Mouse (Mus musculus) kidney, adult 2 months (tissue): ENCODE measurements at regions not wholly inside any gene's neighbourhood (a gene's known extent, or its start where the extent isn't known, plus 50 kb on each side); places are given as distances from the start of the nearest gene placed in this dataset.

Experiments used
- DNase-seq: peaks from one replicate; pipeline ENCODE4 v3.0.0; 2021
- H3K27ac ChIP-seq: fragments of 200-500 bp; 2 replicates; pipeline ENCODE4 v1.5.1; 2012; ENCODE audit warnings: low read depth, low read length, control low read depth, inconsistent platforms; ENCODE audit not compliant: insufficient read depth
- H3K27me3 ChIP-seq: fragments of 200-500 bp; replicated peaks from 2 replicates; pipeline ENCODE4 v1.6.1; 2012; ENCODE audit warnings: mild to moderate bottlenecking, moderate library complexity, low read length, inconsistent platforms; ENCODE audit not compliant: control insufficient read depth, insufficient read depth
- H3K36me3 ChIP-seq: fragments of 200-500 bp; 2 replicates; pipeline ENCODE4 v1.6.1; 2012; ENCODE audit warnings: mild to moderate bottlenecking, moderate library complexity, low read length, inconsistent platforms; ENCODE audit not compliant: control insufficient read depth, insufficient read depth
- H3K4me1 ChIP-seq: fragments of 200-500 bp; 2 replicates; pipeline ENCODE4 v1.6.1; 2011; ENCODE audit warnings: low read length; ENCODE audit not compliant: control insufficient read depth, insufficient read depth
- H3K4me3 ChIP-seq: fragments of 200-500 bp; 2 replicates; pipeline ENCODE4 v1.5.1; 2011; ENCODE audit warnings: mild to moderate bottlenecking, low read depth, low read length, control low read depth; ENCODE audit not compliant: insufficient read depth
- CTCF ChIP-seq: fragments of 200-500 bp; conservative IDR thresholded peaks from 2 replicates; pipeline ENCODE4 v1.5.1; 2011; ENCODE audit warnings: low read depth, mild to moderate bottlenecking, control low read depth, low read length, moderate library complexity, mixed read lengths; ENCODE audit not compliant: insufficient read depth, insufficient read length
- POLR2A ChIP-seq: fragments of 200-500 bp; IDR thresholded peaks from one replicate; pipeline ENCODE4 v1.6.1; 2011; ENCODE audit warnings: low read depth, low read length, control low read depth
- WGBS: fragments of 180-500 bp; shearing (Covaris S2); methylation state at CpG from one replicate; pipeline ENCODE4 v1.1.7; 2018; 5-methylcytosine and 5-hydroxymethylcytosine counted together

- Histone ChIP-seq H3K4me1 (no peaks in the 10 kb centered on the region), H3K27me3 (no peaks in the 10 kb centered on the region), H3K27ac (no peak overlapping the region), H3K36me3 (no peaks in the 10 kb centered on the region), H3K4me3 (no peak overlapping the region)
- no peak for TF ChIP-seq CTCF
- no peak for TF ChIP-seq POLR2A
- DNase-seq, result no peak
These were observed 676.5 kb upstream of the Ptbp2 start for GRCm38 (mm10) chr3:120460717-120461116.

GRCm38 (mm10) chr3:120457912-120458311 is 673.6 kb upstream of the Ptbp2 start:
- H3K36me3 ChIP-seq, result no peaks in the 10 kb centered on the region
- 64% methylated on average over 7 of the region's 7 CpGs for WGBS
- H3K4me3 ChIP-seq, result no peak overlapping the region
- H3K27ac ChIP-seq, result no peak overlapping the region
- TF ChIP-seq CTCF, result no peak
- no peak for TF ChIP-seq POLR2A
- DNase-seq, result no peak
- H3K27me3 ChIP-seq, result no peaks in the 10 kb centered on the region
- H3K4me1 ChIP-seq, result no peaks in the 10 kb centered on the region

GRCm38 (mm10) chr3:120441127-120441526 is 656.9 kb upstream of the Ptbp2 start:
- Histone ChIP-seq H3K36me3 (no peaks in the 10 kb centered on the region), H3K4me3 (no peak overlapping the region), H3K27ac (no peak overlapping the region), H3K4me1 (no peaks in the 10 kb centered on the region), H3K27me3 (no peaks in the 10 kb centered on the region)
- 51% methylated on average over 4 of the region's 4 CpGs for WGBS
- no peak for TF ChIP-seq POLR2A
- TF ChIP-seq CTCF, result no peak
- DNase-seq, result no peak

- Histone ChIP-seq H3K27ac (no peak overlapping the region), H3K4me3 (no peak overlapping the region), H3K27me3 (no peaks in the 10 kb centered on the region), H3K4me1 (no peaks in the 10 kb centered on the region), H3K36me3 (no peaks in the 10 kb centered on the region)
- TF ChIP-seq CTCF (no peak), POLR2A (no peak)
- WGBS, result 72% methylated on average over 2 of the region's 2 CpGs
- no peak for DNase-seq
These were observed 646.0 kb upstream of the Ptbp2 start for GRCm38 (mm10) chr3:120430285-120430684.

GRCm38 (mm10) chr3:120416634-120417033 is 632.4 kb upstream of the Ptbp2 start:
- no peak for TF ChIP-seq CTCF
- no peak for TF ChIP-seq POLR2A
- Histone ChIP-seq H3K36me3 (no peaks in the 10 kb centered on the region), H3K27ac (no peak overlapping the region), H3K27me3 (no peaks in the 10 kb centered on the region), H3K4me1 (no peaks in the 10 kb centered on the region), H3K4me3 (no peak overlapping the region)
- 30% methylated on average over 3 of the region's 3 CpGs for WGBS
- DNase-seq, result no peak

GRCm38 (mm10) chr3:120375688-120376289 is 591.5 kb upstream of the Ptbp2 start:
- no peak overlapping the region for H3K27ac ChIP-seq
- DNase-seq, result no peak
- no peaks in the 10 kb centered on the region for H3K27me3 ChIP-seq

GRCm38 (mm10) chr3:120342747-120343377 is 558.6 kb upstream of the Ptbp2 start:
- TF ChIP-seq POLR2A (no peak), CTCF (no peak)
- Histone ChIP-seq H3K4me1 (no peaks in the 10 kb centered on the region), H3K4me3 (no peak overlapping the region), H3K36me3 (no peaks in the 10 kb centered on the region), H3K27me3 (no peaks in the 10 kb centered on the region), H3K27ac (no peak overlapping the region)
- DNase-seq, result no peak
- 76% methylated on average over 4 of the region's 4 CpGs for WGBS

More at GRCm38 (mm10) chr3:120375688-120376289, 591.5 kb upstream of the Ptbp2 start:
- H3K36me3 ChIP-seq, result no peaks in the 10 kb centered on the region
- H3K4me3 ChIP-seq, result no peak overlapping the region
- H3K4me1 ChIP-seq, result no peaks in the 10 kb centered on the region
- TF ChIP-seq POLR2A, result no peak
- no peak for TF ChIP-seq CTCF
- 17% methylated on average over 6 of the region's 6 CpGs for WGBS

- H3K36me3 ChIP-seq, result no peaks in the 10 kb centered on the region
- no peak overlapping the region for H3K27ac ChIP-seq
- no peaks in the 10 kb centered on the region for H3K27me3 ChIP-seq
- no peak for TF ChIP-seq CTCF
- no peak for TF ChIP-seq POLR2A
- H3K4me3 ChIP-seq, result no peak overlapping the region
- no peak for DNase-seq
- H3K4me1 ChIP-seq, result no peaks in the 10 kb centered on the region
- 34% methylated on average over 2 of the region's 2 CpGs for WGBS
These were observed 557.6 kb upstream of the Ptbp2 start for GRCm38 (mm10) chr3:120341882-120342281.
